In the genomic region with DNA sequence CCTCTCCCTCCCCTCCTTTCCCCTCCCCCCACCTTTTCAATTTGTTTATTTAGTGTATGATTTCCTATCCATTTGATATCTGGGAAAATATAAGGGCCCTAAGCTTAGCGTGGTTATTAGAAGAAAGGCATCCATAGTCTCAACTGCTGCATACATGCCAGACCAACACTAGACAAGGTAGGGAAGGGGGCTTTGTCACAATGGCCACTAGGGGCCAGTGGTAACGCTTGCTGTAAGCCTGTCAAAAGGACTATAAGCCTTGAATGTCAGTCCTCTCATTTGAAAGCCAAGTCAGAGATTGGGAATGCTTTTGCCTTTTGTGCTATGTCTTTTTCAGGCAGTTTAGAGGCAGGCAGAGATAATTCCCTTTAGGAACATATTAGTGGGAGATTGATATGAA, we compare ENCODE assay signal across 11 mouse cellular contexts. TPM values are rescaled to one million over a fixed set of nuclear protein-coding genes. Genes with fewer than 3 reads are reported as not detected.
A peak's percentile ranks its signal among the peaks of the same experiment; 100 is the strongest.
DNase-seq lines count a peak whose midpoint lies in the region; ATAC-seq and TF ChIP-seq lines count a peak whose summit lies in the region.
"Had no signal": no experiment of that assay in that cellular context is flagged by ENCODE, and none has a peak within 500 bp of the region (broad histone marks: within the 10 kb centered on the region; RNA-seq: fewer than 3 reads in every experiment).

No protein-coding gene starts in this region.

- no peak overlapping the region for H3K9ac ChIP-seq in limb, embryonic 11.5 days (ENCODE audit: low read length)
- no peak overlapping the region for H3K9ac ChIP-seq in neural tube, embryonic 14.5 days (replicated peaks; ENCODE audit: low read depth, low read length)
- H3K9ac ChIP-seq: heart, embryonic 15.5 days had no signal

- no peak for ATAC-seq in limb, embryonic 11.5 days (ENCODE audit: insufficient number of reproducible peaks, low FRiP score, low TSS enrichment, low read depth)
- ATAC-seq in neural tube, embryonic 14.5 days (ENCODE audit: low read depth), result peak; percentile 81; the same call in 1 of the 2 replicates
- ATAC-seq: activated CD4-positive, CD25-positive, alpha-beta regulatory T cell, adult 4 months had no signal

- H3K4me3 ChIP-seq in limb, embryonic 11.5 days (ENCODE audit: low read depth, low read length), result no peak overlapping the region
- no peak overlapping the region for H3K4me3 ChIP-seq in limb, embryonic 10.5 days
- no peak overlapping the region for H3K4me3 ChIP-seq in neural tube, embryonic 14.5 days (ENCODE audit: low read depth, low read length)
- H3K4me3 ChIP-seq: heart, embryonic 15.5 days had no signal

- no peaks in the 10 kb centered on the region for H3K36me3 ChIP-seq in limb, embryonic 11.5 days (ENCODE audit: control insufficient read depth, insufficient read depth, low read length)
- no peaks in the 10 kb centered on the region for H3K36me3 ChIP-seq in limb, embryonic 10.5 days
- H3K36me3 ChIP-seq in neural tube, embryonic 14.5 days (ENCODE audit: control insufficient read depth, insufficient read depth, low read length), result no peaks in the 10 kb centered on the region
- H3K36me3 ChIP-seq: heart, embryonic 15.5 days had no signal

- no peaks in the 10 kb centered on the region for H3K27me3 ChIP-seq in limb, embryonic 11.5 days (ENCODE audit: control insufficient read depth, insufficient read depth, low read length)
- no peaks in the 10 kb centered on the region for H3K27me3 ChIP-seq in limb, embryonic 10.5 days (ENCODE audit: low read depth, poor library complexity, severe bottlenecking)
- no peaks in the 10 kb centered on the region for H3K27me3 ChIP-seq in neural tube, embryonic 14.5 days (ENCODE audit: control insufficient read depth, insufficient read depth, low read length)
- H3K27me3 ChIP-seq: heart, embryonic 15.5 days had no signal

- H3K27ac ChIP-seq in limb, embryonic 11.5 days (replicated peaks; ENCODE audit: low read depth, low read length), result no peak overlapping the region
- no peak overlapping the region for H3K27ac ChIP-seq in limb, embryonic 10.5 days
- H3K27ac ChIP-seq in neural tube, embryonic 14.5 days (ENCODE audit: low read depth, low read length), result no peak overlapping the region
- H3K27ac ChIP-seq: heart, embryonic 15.5 days had no signal

- TF ChIP-seq CTCF in brain, embryonic 14.5 days (IDR thresholded peaks at IDR 0.05; ENCODE audit: borderline replicate concordance, extremely low read depth, insufficient read depth, insufficient read length), result peak; percentile 67; the same call in 1 of the 2 replicates

- H3K4me2 ChIP-seq in limb, embryonic 11.5 days (ENCODE audit: low read depth, severe bottlenecking), result no peak overlapping the region
- no peak overlapping the region for H3K4me2 ChIP-seq in neural tube, embryonic 14.5 days (ENCODE audit: low read depth, low read length)
- H3K4me2 ChIP-seq: heart, embryonic 15.5 days had no signal

- WGBS in limb, embryonic 11.5 days, result 22% methylated on average over 2 of the region's 2 CpGs
- 30% methylated on average over 2 of the region's 2 CpGs for WGBS in limb, embryonic 10.5 days
- WGBS in neural tube, embryonic 14.5 days, result 27% methylated on average over 2 of the region's 2 CpGs

- TF ChIP-seq POLR2A in brain, embryonic 14.5 days (IDR thresholded peaks at IDR 0.05; ENCODE audit: borderline replicate concordance, extremely low read depth, insufficient read depth, insufficient read length, poor library complexity, severe bottlenecking), result no peak

- DNase-seq in limb, embryonic 11.5 days (ENCODE audit: low spot score), result peak; percentile 23
- no peak for DNase-seq in limb, embryonic 10.5 days (ENCODE audit: low spot score)
- DNase-seq in brain, embryonic 14.5 days (ENCODE audit: low read depth), result peak; percentile 65
- DNase-seq in forelimb bud, embryonic 11.5 days (ENCODE audit: low read depth, low spot score), result peak; percentile 2
- no peak for DNase-seq in adrenal gland, postnatal 10 days
- DNase-seq in adrenal gland, postnatal 14 days, result no peak
- DNase-seq in heart, adult 18-20 months, result no peak
- DNase-seq: cerebellum, postnatal 36 days had no signal

- no peaks in the 10 kb centered on the region for H3K9me3 ChIP-seq in limb, embryonic 11.5 days (ENCODE audit: control insufficient read depth, low read length)
- no peaks in the 10 kb centered on the region for H3K9me3 ChIP-seq in limb, embryonic 10.5 days (replicated peaks)
- no peaks in the 10 kb centered on the region for H3K9me3 ChIP-seq in neural tube, embryonic 14.5 days (ENCODE audit: control insufficient read depth, low read length)
- H3K9me3 ChIP-seq: heart, embryonic 15.5 days had no signal

- H3K4me1 ChIP-seq in limb, embryonic 11.5 days (ENCODE audit: control insufficient read depth, insufficient read depth, low read length), result no peaks in the 10 kb centered on the region
- no peaks in the 10 kb centered on the region for H3K4me1 ChIP-seq in limb, embryonic 10.5 days
- no peaks in the 10 kb centered on the region for H3K4me1 ChIP-seq in neural tube, embryonic 14.5 days (ENCODE audit: control insufficient read depth, insufficient read depth, low read length)
- H3K4me1 ChIP-seq: heart, embryonic 15.5 days had no signal

RNA-seq across cellular contexts. Expression of a gene that starts 59.7 kb away (rescaled TPM):
- polyA plus RNA-seq in limb, embryonic 11.5 days (2014; fragmentation: Nextera tagmentation; extraction: Ambion mirVana), result 0.21 and 0.25 TPM in 2 replicates
- 0.13 and 0.39 TPM in 2 replicates for polyA plus RNA-seq in limb, embryonic 10.5 days (2016; fragmentation: Nextera tagmentation; extraction: Ambion mirVana)
- 8.8 and 16.0 TPM in 2 replicates for polyA plus RNA-seq in brain, embryonic 14.5 days (2012; rRNA removed)
- 3.7 and 6.0 TPM in 2 replicates for polyA plus RNA-seq in neural tube, embryonic 14.5 days (2014; fragmentation: Nextera tagmentation; extraction: Ambion mirVana)
- total RNA-seq in adrenal gland, postnatal 10 days (2021), result 1 to 10 TPM in 1 of 2 experiments, under 1 TPM in 1; 0.87 to 1.6 TPM
- 0.63 and 0.83 TPM in 2 replicates for total RNA-seq in adrenal gland, postnatal 14 days (2021)
- total RNA-seq in heart, adult 18-20 months (2021), result not detected
- polyA plus RNA-seq: activated CD4-positive, CD25-positive, alpha-beta regulatory T cell, adult 4 months had no signal

Comparison
In these comparisons a context has a peak if more than half of its experiments do, and no peak if none do; other contexts are left out.
1. DNase-seq: peak in limb, embryonic 11.5 days (single experiment), brain, embryonic 14.5 days (single experiment) and forelimb bud, embryonic 11.5 days (single experiment); none in limb, embryonic 10.5 days (single experiment), adrenal gland, postnatal 10 days (single experiment), adrenal gland, postnatal 14 days (single experiment) and heart, adult 18-20 months (0 of 2).